Mouse (Mus musculus) retina, postnatal 7 days (tissue): ENCODE data around the gene Pdgfa.

ENCODE experiments used
- DNase-seq: peaks from one replicate; pipeline ENCODE4 v3.0.0-alpha.2; 2012; ENCODE audit warnings: low read depth, low spot score

The Pdgfa gene

GRCm38 (mm10) chr5:138997171-138997788 lies at the start of gene Pdgfa:
Gene Pdgfa (minus strand): TSS chr5:138997370.
- DNase-seq, result no peak

- DNase-seq, result no peak
Measured at GRCm38 (mm10) chr5:139046636-139047035, 49.5 kb upstream of the Pdgfa start.

- no peak for DNase-seq
Measured at GRCm38 (mm10) chr5:139043546-139043945, 46.4 kb upstream of the Pdgfa start.

GRCm38 (mm10) chr5:139042299-139042698 lies 45.1 kb upstream of the Pdgfa start:
- DNase-seq, result no peak

GRCm38 (mm10) chr5:139035171-139035570 lies 38.0 kb upstream of the Pdgfa start:
- DNase-seq, result no peak

GRCm38 (mm10) chr5:139034746-139035145 lies 37.6 kb upstream of the Pdgfa start:
- DNase-seq, result no peak

- no peak for DNase-seq
Measured at GRCm38 (mm10) chr5:139033406-139034317, 36.5 kb upstream of the Pdgfa start.

GRCm38 (mm10) chr5:139027603-139028002 lies 30.4 kb upstream of the Pdgfa start:
- no peak for DNase-seq

GRCm38 (mm10) chr5:139024351-139025105 lies 27.4 kb upstream of the Pdgfa start:
- no peak for DNase-seq

GRCm38 (mm10) chr5:139020595-139020994 lies 23.4 kb upstream of the Pdgfa start:
- no peak for DNase-seq

GRCm38 (mm10) chr5:139017371-139018124 lies 20.4 kb upstream of the Pdgfa start:
- DNase-seq, result no peak

GRCm38 (mm10) chr5:139015097-139015496 lies 17.9 kb upstream of the Pdgfa start:
- no peak for DNase-seq

GRCm38 (mm10) chr5:139010649-139011048 lies 13.5 kb upstream of the Pdgfa start:
- DNase-seq, result no peak

- no peak for DNase-seq
Measured at GRCm38 (mm10) chr5:139007141-139007775, 10.1 kb upstream of the Pdgfa start.

- no peak for DNase-seq
Measured at GRCm38 (mm10) chr5:139004588-139004987, 7.4 kb upstream of the Pdgfa start.

- DNase-seq, result no peak
Measured at GRCm38 (mm10) chr5:138999716-139000115, 2.5 kb upstream of the Pdgfa start.

- no peak for DNase-seq
Measured at GRCm38 (mm10) chr5:138997936-138998580, 888 bp upstream of the Pdgfa start.

GRCm38 (mm10) chr5:138996322-138997073 lies 672 bp downstream of the Pdgfa start:
- DNase-seq, result no peak

GRCm38 (mm10) chr5:138995721-138996311 lies 1.4 kb downstream of the Pdgfa start:
- DNase-seq, result no peak
